Mouse (Mus musculus) heart, postnatal 10 days (tissue): ENCODE data around the gene Shisa9. TPM values are rescaled to one million over a fixed set of nuclear protein-coding genes. Genes with fewer than 3 reads are reported as not detected.

ENCODE experiments used
- DNase-seq, 2 experiments: peaks; one replicate each; pipeline ENCODE4 v3.0.0; 2021
- intact Hi-C: fragments of 180-260 bp; cut with DNase I; formaldehyde crosslinking; loops from one replicate; pipeline ENCODE4 v1.15.1; 2025
- total RNA-seq, 2 experiments: library from RNA; stranded (reverse); gene quantifications; 2 replicates each; pipeline ENCODE4 v1.2.3; 2021

Gene Shisa9
- total RNA-seq, 2 experiments from 2014 or later = 0.05 TPM; not detected in 1

GRCm38 (mm10) chr16:12178031-12178430, 194.1 kb downstream of the Shisa9 start:
- intact Hi-C loops = no loop called here
- DNase-seq = no peak

- intact Hi-C loops = no loop called here
- no peak for DNase-seq
These were observed 205.8 kb downstream of the Shisa9 start for GRCm38 (mm10) chr16:12189739-12190138.

- DNase-seq = no peak
- intact Hi-C loops = no loop called here
These were observed 212.9 kb downstream of the Shisa9 start for GRCm38 (mm10) chr16:12196841-12197240.

- no peak for DNase-seq
- intact Hi-C loops = no loop called here
These were observed 213.7 kb downstream of the Shisa9 start for GRCm38 (mm10) chr16:12197611-12198010.

- DNase-seq = peak; percentile 21 to 42
- intact Hi-C loops = loop anchor here (1.0 to 10.0 kb wide), 5 partner anchors 220 to 776 kb away; no protein-coding TSS in a partner anchor
These were observed 217.3 kb downstream of the Shisa9 start for GRCm38 (mm10) chr16:12201216-12201615.

GRCm38 (mm10) chr16:12202151-12202550, 218.2 kb downstream of the Shisa9 start:
- no peak for DNase-seq
- intact Hi-C loops = loop anchor here (5.0 to 10.0 kb wide), 2 partner anchors 627 to 735 kb away; no protein-coding TSS in a partner anchor

- no peak for DNase-seq
- intact Hi-C loops = loop anchor here (5.0 to 10.0 kb wide), 2 partner anchors 628 to 736 kb away; no protein-coding TSS in a partner anchor
These were observed 219.1 kb downstream of the Shisa9 start for GRCm38 (mm10) chr16:12203055-12203454.

GRCm38 (mm10) chr16:12204423-12204822, 220.5 kb downstream of the Shisa9 start:
- intact Hi-C loops = loop anchor here (5.0 to 10.0 kb wide), 2 partner anchors 630 to 737 kb away; no protein-coding TSS in a partner anchor
- no peak for DNase-seq

- intact Hi-C loops = loop anchor here (10.0 kb wide), 1 partner anchor 632 kb away; no protein-coding TSS in a partner anchor
- no peak for DNase-seq
These were observed 222.6 kb downstream of the Shisa9 start for GRCm38 (mm10) chr16:12206421-12206950.

- intact Hi-C loops = loop anchor here (10.0 kb wide), 1 partner anchor 632 kb away; no protein-coding TSS in a partner anchor
These were observed 223.0 kb downstream of the Shisa9 start for GRCm38 (mm10) chr16:12206951-12207350.

GRCm38 (mm10) chr16:12209355-12209754, 225.4 kb downstream of the Shisa9 start:
- intact Hi-C loops = loop anchor here (10.0 kb wide), 1 partner anchor 635 kb away; no protein-coding TSS in a partner anchor
- DNase-seq = no peak

More at GRCm38 (mm10) chr16:12206951-12207350, 223.0 kb downstream of the Shisa9 start:
- no peak for DNase-seq

- intact Hi-C loops = loop anchor here (10.0 kb wide), 1 partner anchor 635 kb away; no protein-coding TSS in a partner anchor
- no peak for DNase-seq
These were observed 225.9 kb downstream of the Shisa9 start for GRCm38 (mm10) chr16:12209819-12210218.

GRCm38 (mm10) chr16:12214018-12214417, 230.1 kb downstream of the Shisa9 start:
- no peak for DNase-seq
- intact Hi-C loops = no loop called here

- intact Hi-C loops = no loop called here
- no peak for DNase-seq
These were observed 233.6 kb downstream of the Shisa9 start for GRCm38 (mm10) chr16:12217289-12218150.

- intact Hi-C loops = no loop called here
- DNase-seq = no peak
These were observed 234.2 kb downstream of the Shisa9 start for GRCm38 (mm10) chr16:12218151-12218532.

GRCm38 (mm10) chr16:12219821-12220220, 235.9 kb downstream of the Shisa9 start:
- no peak for DNase-seq
- intact Hi-C loops = no loop called here

GRCm38 (mm10) chr16:12223537-12223936, 239.6 kb downstream of the Shisa9 start:
- intact Hi-C loops = no loop called here
- DNase-seq = no peak

GRCm38 (mm10) chr16:12226937-12227336, 243.0 kb downstream of the Shisa9 start:
- intact Hi-C loops = no loop called here
- DNase-seq = no peak

- intact Hi-C loops = no loop called here
- peak; percentile 16 to 19 for DNase-seq
These were observed 249.4 kb downstream of the Shisa9 start for GRCm38 (mm10) chr16:12233288-12233687.

- intact Hi-C loops = no loop called here
- DNase-seq = peak; percentile 3 to 9
These were observed 250.4 kb downstream of the Shisa9 start for GRCm38 (mm10) chr16:12234289-12234688.

GRCm38 (mm10) chr16:12238611-12239010, 254.7 kb downstream of the Shisa9 start:
- no peak for DNase-seq
- intact Hi-C loops = no loop called here
